Mouse (Mus musculus) monocyte, adult 5-6 weeks (primary cell): ENCODE results near the gene Xirp2. TPM values are rescaled to one million over a fixed set of nuclear protein-coding genes. Genes with fewer than 3 reads are reported as not detected.

Source experiments
- ATAC-seq: fragments of 153-309, 156-312 bp; replicated peaks from 2 replicates; pipeline ENCODE4 v1.8.0; 2017; ENCODE audit warnings: mild to moderate bottlenecking; ENCODE audit not compliant: low TSS enrichment, insufficient number of reproducible peaks, severe bottlenecking, poor library complexity, low FRiP score
- total RNA-seq: library from RNA; stranded (forward); fragments of 200-1000, 200-491, 200-594 nt; gene quantifications from 3 replicates; pipeline ENCODE4 v1.2.3, GENCODE M21; 2017

Gene Xirp2
- total RNA-seq, 1 experiment from 2014 or later = not detected

DNA sequence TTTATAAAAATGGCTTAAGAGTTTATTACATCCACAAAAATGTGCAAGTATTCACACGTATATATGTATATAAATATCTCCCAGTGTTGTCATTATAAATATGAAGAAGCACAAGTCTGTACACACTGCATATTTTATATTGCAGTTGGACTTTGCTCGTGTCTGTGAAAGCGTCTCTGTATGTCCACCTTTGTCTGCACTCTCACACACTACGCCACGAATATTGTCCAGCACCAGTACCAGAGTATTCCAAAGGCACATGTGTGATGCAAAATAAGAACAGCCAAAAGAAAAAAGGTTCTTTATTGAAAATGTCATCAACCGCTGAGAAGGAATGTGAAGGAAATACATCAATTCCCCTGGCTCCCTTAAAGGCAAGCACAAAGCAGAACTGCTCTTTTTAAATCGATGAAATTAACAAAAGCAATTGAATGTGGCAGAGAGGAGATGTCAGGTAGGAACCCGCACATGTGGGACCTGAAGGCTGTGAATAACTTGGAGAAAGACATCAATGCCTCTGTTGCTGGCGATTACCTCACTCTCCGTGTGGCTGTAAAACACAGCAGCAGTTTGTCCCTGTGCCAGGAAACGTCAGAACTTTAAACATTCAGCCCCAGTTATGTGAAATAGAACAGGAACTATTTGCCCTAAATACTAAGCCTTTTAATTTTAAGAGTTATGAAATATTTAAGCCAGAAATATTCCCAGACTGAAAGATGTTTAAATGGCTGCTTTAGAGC is 96.3 kb downstream of the Xirp2 start:
- ATAC-seq = no peak

DNA sequence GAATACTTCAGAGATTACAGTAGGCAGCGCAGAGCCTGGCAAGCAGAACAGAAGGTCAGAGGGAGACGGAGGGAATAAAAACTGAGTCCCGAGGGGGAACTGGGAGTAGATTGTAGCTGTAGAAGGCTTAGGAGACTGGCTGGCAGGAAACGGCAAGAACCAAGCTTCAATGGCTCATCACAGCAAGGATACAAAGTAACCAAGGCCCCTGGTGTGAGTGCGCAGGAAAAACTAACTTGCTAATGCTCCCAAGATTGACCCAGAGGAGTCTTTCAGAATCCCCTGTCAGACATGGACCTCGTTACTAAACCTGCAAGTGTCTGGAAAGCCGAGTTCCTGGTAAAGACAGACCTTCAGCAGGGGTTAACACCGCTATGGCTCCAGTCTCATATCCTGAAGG is 98.6 kb downstream of the Xirp2 start:
- ATAC-seq = no peak

DNA sequence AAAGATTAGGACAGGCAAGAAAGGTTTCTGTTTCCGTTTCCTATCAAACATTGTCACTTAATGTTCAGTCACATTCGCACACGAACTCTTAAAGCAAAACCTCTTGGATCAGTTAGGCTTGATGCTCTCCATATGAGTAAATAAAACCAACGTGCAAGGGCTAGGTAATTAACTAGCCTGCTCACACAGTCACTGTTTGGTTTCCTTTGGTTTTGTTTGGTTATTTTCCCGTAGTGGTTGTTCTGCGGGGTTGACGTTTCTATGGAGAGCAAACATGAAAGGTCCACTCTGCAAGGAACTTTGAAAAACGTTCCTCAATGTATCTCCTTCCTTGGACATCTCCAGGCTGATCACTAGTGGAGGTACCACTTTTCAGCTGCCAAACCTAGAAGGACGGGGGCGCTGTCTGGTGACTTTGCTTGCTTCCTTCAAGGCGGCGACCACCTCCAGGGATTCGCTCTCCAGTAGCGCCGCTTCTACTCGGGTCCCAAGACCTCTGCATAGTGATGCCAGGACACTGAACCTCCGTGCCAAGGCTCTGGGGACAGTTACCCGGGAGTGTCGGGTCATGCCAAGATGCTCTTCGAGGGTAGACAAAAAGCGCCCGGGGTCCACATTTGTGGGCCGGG is 119.2 kb downstream of the Xirp2 start:
- ATAC-seq = no peak

DNA sequence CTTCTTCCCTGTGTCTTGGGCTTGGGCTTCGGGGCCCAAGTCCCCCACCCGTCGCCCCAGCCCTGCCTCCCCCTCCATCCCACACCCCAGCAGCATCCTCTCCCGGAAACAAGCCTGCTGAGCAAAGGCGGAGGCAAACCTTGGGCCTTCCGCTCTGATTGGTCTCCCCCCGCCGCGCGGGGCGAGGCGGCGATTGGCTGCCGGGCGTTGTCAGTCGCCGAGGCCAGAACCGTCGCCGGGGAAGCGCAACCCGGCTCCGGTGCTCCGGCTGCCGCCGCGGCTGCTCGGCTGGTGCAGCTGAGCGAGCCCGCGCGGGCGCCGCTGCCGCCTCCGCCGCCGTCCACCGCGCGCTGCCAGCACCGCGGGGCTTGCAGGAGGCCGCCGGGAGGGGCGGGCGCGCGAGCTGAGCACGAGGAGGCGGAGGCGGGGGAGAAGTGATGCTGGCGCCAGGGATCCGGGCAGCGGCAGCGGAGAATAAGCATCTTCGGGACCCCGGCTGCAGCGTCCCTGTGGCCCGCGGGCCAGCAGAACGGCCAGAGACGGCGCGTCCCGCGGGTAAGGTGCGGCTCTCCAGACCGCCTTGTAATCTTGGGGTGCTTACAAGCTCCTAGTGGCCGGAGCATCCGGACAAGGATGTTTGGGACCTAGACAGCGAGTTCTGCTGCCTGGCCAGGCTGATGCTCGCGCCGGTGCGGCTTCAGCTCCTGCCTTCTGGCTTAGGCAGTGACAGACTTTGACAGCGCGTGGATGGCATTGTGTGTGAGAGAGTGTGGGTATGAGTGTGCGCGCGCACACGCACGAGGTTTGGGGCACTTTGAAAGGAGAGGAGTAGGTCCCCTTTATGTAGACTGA is 119.9 kb downstream of the Xirp2 start, which contains the start of gene B3galt1:
B3galt1 (plus strand) TSS at position 392 of the 852 bp plus-strand sequence.
- ATAC-seq = 0 out of 2 replicates have a peak, but pooled peaks have one; percentile 31

DNA sequence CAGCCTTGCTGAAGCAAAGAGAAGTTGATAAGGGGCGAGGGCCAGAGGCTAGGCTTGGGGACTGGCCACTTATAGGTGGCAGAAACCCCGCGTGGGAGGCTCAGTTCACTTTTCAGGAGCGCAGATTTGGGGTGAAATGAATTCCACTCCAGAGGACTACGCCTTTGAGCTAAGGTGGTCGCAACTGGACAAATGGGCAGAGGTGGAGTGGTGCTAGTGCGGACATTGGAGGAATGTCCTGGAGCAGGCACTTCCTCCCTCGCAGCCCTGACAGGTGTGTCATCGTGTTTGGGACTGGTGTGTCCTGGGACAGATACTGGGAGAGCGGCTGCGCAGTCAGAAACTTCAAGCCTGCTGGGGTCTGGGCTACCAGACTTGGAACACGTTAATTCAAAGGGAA is 120.8 kb downstream of the Xirp2 start:
- no peak for ATAC-seq

DNA sequence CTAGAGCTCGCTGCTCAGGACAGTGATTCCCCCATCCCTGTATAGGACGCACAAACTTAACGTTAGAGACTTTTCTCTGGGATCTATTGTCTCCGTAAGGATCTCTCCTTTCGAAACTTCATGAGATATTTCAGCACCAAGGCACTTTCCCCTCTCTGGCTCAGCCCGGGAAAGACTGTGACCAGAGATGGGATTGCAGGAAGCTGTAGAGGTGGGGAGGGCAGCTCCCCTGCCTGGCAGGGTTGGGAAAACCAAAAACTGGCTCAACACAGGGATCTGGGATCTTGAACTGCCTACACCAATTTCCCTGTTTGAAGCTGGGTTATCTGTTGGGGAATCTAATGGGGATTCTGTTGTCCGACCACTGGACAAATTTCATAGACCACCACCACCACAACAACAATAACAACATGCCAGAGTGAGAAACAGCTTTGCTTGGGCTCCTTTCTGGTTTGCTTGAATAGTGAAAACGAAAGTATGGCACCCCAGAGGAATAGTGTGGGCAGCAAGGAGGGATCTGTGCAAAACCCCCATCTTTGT is 121.4 kb downstream of the Xirp2 start:
- no peak for ATAC-seq

Other genes starting within 250 kb of the Xirp2 start
- not detected in 3 replicates for gene Gm21830, start 32.3 kb upstream of the Xirp2 start, total RNA-seq
- not detected in 3 replicates for gene Gm26727, start 12.8 kb upstream of the Xirp2 start, total RNA-seq
- not detected in 3 replicates for gene B3galt1, start 119.9 kb downstream of the Xirp2 start, total RNA-seq